Comparison of ENCODE assay signal across 12 mouse cellular contexts in genomic region chr9:69150224-69150623, GRCm38 (mm10).
DNase-seq lines count a peak whose midpoint lies in the region; ATAC-seq lines count a peak whose summit lies in the region.
"Had no signal": no experiment of that assay in that cellular context is flagged by ENCODE, and none has a peak within 500 bp of the region (broad histone marks: within the 10 kb centered on the region; RNA-seq: fewer than 3 reads in every experiment).

No protein-coding gene starts in this region.

- H3K4me2 ChIP-seq in heart, embryonic 14.5 days (ENCODE audit: low read length), result 0 out of 2 replicates have a peak overlapping the region, but pooled peaks have one; percentile 7
- H3K4me2 ChIP-seq: liver, embryonic 13.5 days had no signal

- no peaks in the 10 kb centered on the region for H3K27me3 ChIP-seq in heart, embryonic 14.5 days (ENCODE audit: control insufficient read depth, insufficient read depth, low read length)
- peaks cover 18% of the 10 kb centered on the region; the same call in 1 of the 2 replicates for H3K27me3 ChIP-seq in embryonic facial prominence, embryonic 10.5 days (replicated peaks; ENCODE audit: low read depth, poor library complexity, severe bottlenecking)
- peaks cover 5% of the 10 kb centered on the region; the same call in 1 of the 2 replicates for H3K27me3 ChIP-seq in limb, embryonic 10.5 days (ENCODE audit: low read depth, poor library complexity, severe bottlenecking)
- H3K27me3 ChIP-seq: liver, embryonic 13.5 days had no signal

- H3K9me3 ChIP-seq in heart, embryonic 14.5 days (ENCODE audit: control insufficient read depth, low read length), result peaks cover 14% of the 10 kb centered on the region
- peaks cover 7% of the 10 kb centered on the region; the same call in 1 of the 2 replicates for H3K9me3 ChIP-seq in embryonic facial prominence, embryonic 10.5 days
- H3K9me3 ChIP-seq in limb, embryonic 10.5 days (replicated peaks), result 0 out of 2 replicates have a peak, but pooled peaks cover 6% of the 10 kb centered on the region
- H3K9me3 ChIP-seq: liver, embryonic 13.5 days had no signal

- peaks cover 3 to 4% of the 10 kb centered on the region in 2 experiments; a peak in 3 of 4 replicates for H3K4me1 ChIP-seq in heart, embryonic 14.5 days (ENCODE audit: control insufficient read depth in 2 of 2, insufficient read depth in 2 of 2, low read length in 2 of 2)
- H3K4me1 ChIP-seq in embryonic facial prominence, embryonic 10.5 days, result peaks cover 24% of the 10 kb centered on the region
- H3K4me1 ChIP-seq in limb, embryonic 10.5 days, result peaks cover 18% of the 10 kb centered on the region
- H3K4me1 ChIP-seq: liver, embryonic 13.5 days had no signal

- H3K9ac ChIP-seq in heart, embryonic 14.5 days (ENCODE audit: low read length), result no peak overlapping the region
- H3K9ac ChIP-seq: liver, embryonic 13.5 days had no signal

- DNase-seq in heart, adult 9 months (ENCODE audit: low spot score in 2 of 2), result no peak
- peak; percentile 35 for DNase-seq in embryonic facial prominence, embryonic 10.5 days (ENCODE audit: low spot score)
- peak; percentile 47 to 61 for DNase-seq in gastrocnemius, adult 8-10 months (ENCODE audit: low spot score in 2 of 2)
- DNase-seq in limb, embryonic 10.5 days (ENCODE audit: low spot score), result no peak
- DNase-seq in adrenal gland, adult 8-10 months, result no peak
- no peak for DNase-seq in adrenal gland, postnatal 25 days
- DNase-seq in thymus, postnatal 4 days, result no peak
- DNase-seq: cerebellum, adult 2 months; liver, embryonic 13.5 days; thymus, postnatal 36 days had no signal

- H3K36me3 ChIP-seq in heart, embryonic 14.5 days (ENCODE audit: control insufficient read depth, insufficient read depth, low read length), result no peaks in the 10 kb centered on the region
- H3K36me3 ChIP-seq in embryonic facial prominence, embryonic 10.5 days (replicated peaks), result no peaks in the 10 kb centered on the region
- no peaks in the 10 kb centered on the region for H3K36me3 ChIP-seq in limb, embryonic 10.5 days
- H3K36me3 ChIP-seq: liver, embryonic 13.5 days had no signal

- no peak for ATAC-seq in heart, embryonic 14.5 days (ENCODE audit: insufficient number of reproducible peaks, insufficient read depth, low FRiP score, low read depth)
- ATAC-seq: inflammation-experienced regulatory T-cells, adult 6 months had no signal

- WGBS in heart, embryonic 14.5 days, result 53% methylated on average over 14 of the region's 14 CpGs
- 36% methylated on average over 14 of the region's 14 CpGs for WGBS in embryonic facial prominence, embryonic 10.5 days
- WGBS in limb, embryonic 10.5 days, result 40% methylated on average over 14 of the region's 14 CpGs

- H3K27ac ChIP-seq in heart, embryonic 14.5 days (replicated peaks in 1 of 2; ENCODE audit: control insufficient read depth in 1 of 2, insufficient read depth in 1 of 2, low read depth in 2 of 2, low read length in 2 of 2), result no peak overlapping the region
- H3K27ac ChIP-seq in embryonic facial prominence, embryonic 10.5 days (replicated peaks), result peak overlapping the region; percentile 67
- peak overlapping the region; percentile 64; the same call in 1 of the 2 replicates for H3K27ac ChIP-seq in limb, embryonic 10.5 days
- H3K27ac ChIP-seq: liver, embryonic 13.5 days had no signal

- H3K4me3 ChIP-seq in heart, embryonic 14.5 days (ENCODE audit: control insufficient read depth in 1 of 2, insufficient read depth in 1 of 2, low read depth in 1 of 2, low read length in 2 of 2), result no peak overlapping the region
- H3K4me3 ChIP-seq in embryonic facial prominence, embryonic 10.5 days, result 0 out of 2 replicates have a peak overlapping the region, but pooled peaks have one; percentile 1
- H3K4me3 ChIP-seq in limb, embryonic 10.5 days, result 0 out of 2 replicates have a peak overlapping the region, but pooled peaks have one; percentile 16
- H3K4me3 ChIP-seq: liver, embryonic 13.5 days had no signal

Comparison
In these comparisons a context has a peak if more than half of its experiments do, and no peak if none do; other contexts are left out.
1. H3K27ac ChIP-seq: peak in embryonic facial prominence, embryonic 10.5 days (single experiment) and limb, embryonic 10.5 days (single experiment); none in heart, embryonic 14.5 days (0 of 2).
2. H3K4me3 ChIP-seq: peak in embryonic facial prominence, embryonic 10.5 days (single experiment) and limb, embryonic 10.5 days (single experiment); none in heart, embryonic 14.5 days (0 of 2).
3. DNase-seq: peak in embryonic facial prominence, embryonic 10.5 days (single experiment) and gastrocnemius, adult 8-10 months (2 of 2); none in heart, adult 9 months (0 of 2), limb, embryonic 10.5 days (single experiment), adrenal gland, adult 8-10 months (single experiment), adrenal gland, postnatal 25 days (single experiment) and thymus, postnatal 4 days (single experiment).